Mouse (Mus musculus) testis, adult 2 months (tissue): ENCODE data around the gene Gas2.

Experiments used
- CTCF ChIP-seq: fragments of 200-500 bp; IDR thresholded peaks from 2 replicates; pipeline ENCODE4 v1.5.1; 2012; ENCODE audit warnings: low read depth, mild to moderate bottlenecking, inconsistent platforms, low read length, moderate library complexity; ENCODE audit not compliant: control insufficient read depth, insufficient read depth, insufficient replicate concordance
- POLR2A ChIP-seq: fragments of 200-500 bp; IDR thresholded peaks from 2 replicates; pipeline ENCODE4 v1.6.1; 2012; ENCODE audit warnings: low read depth, mild to moderate bottlenecking, inconsistent platforms, low read length, moderate library complexity; ENCODE audit not compliant: control insufficient read depth

GRCm38 (mm10) chr7:52015628-52016027 lies 153.8 kb downstream of the Gas2 start, which contains the start of gene 1700015G11Rik:
- TF ChIP-seq CTCF (no peak), POLR2A (peak; percentile 52; the same call in 1 of the 2 replicates)
